Mouse (Mus musculus): ENCODE data around the gene Map3k20. TPM values are rescaled to one million over a fixed set of nuclear protein-coding genes. Genes with fewer than 3 reads are reported as not detected.
A peak's percentile ranks its signal among the peaks of the same experiment; 100 is the strongest.

The Map3k20 gene
- total RNA-seq (2021) = 100 to 1,000 TPM; 270 to 291 TPM
- long read RNA-seq, experiment 1, full-length matches to known transcripts = 11 of 46 reads
- long read RNA-seq, experiment 1, partial matches to known transcripts = 23 of 46 reads
- long read RNA-seq, experiment 1, other reads (novel, unspliced or antisense) = 12 of 46 reads
- long read RNA-seq, experiment 2, full-length matches to known transcripts = 3 of 23 reads
- long read RNA-seq, experiment 2, partial matches to known transcripts = 12 of 23 reads
- long read RNA-seq, experiment 2, other reads (novel, unspliced or antisense) = 8 of 23 reads

DNA sequence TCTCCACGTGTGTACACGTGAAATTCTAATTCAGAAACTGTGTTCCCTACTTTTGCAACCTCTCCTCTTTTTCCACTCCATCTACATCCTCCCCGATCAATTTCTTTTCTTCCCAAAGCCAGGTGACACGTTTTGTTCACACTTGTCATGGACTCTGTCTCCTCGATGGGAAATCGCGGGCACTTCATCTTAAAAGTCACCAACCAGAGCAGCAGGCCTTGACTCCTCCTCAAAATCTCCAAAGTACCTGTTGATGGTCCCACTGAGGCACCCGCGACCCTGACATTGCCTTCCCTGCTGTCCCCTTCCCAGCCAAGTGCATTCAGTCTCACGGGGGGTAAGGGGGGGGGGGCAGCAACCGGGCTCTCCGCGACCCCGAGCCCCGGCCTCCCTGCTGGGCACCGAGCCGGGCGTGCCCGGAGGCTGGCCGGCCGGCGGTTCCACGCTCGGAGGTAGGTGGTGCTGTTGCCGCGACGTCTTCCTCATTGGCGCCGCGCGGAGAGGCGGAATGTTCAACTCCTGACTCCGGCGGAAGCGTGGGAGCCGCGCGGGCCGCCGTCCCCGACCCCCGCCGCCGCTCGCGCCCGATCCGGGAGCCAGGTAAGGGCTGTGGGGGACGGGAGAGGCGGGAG lies at the start of gene Map3k20:
TSS of gene Map3k20 (plus strand) at position 382 of the 632 bp plus-strand sequence.
- DNase-seq = peak; percentile 83 to 88

GRCm38 (mm10) chr2:72238421-72238820 lies 47.0 kb upstream of the Map3k20 start:
- DNase-seq = no peak

DNA sequence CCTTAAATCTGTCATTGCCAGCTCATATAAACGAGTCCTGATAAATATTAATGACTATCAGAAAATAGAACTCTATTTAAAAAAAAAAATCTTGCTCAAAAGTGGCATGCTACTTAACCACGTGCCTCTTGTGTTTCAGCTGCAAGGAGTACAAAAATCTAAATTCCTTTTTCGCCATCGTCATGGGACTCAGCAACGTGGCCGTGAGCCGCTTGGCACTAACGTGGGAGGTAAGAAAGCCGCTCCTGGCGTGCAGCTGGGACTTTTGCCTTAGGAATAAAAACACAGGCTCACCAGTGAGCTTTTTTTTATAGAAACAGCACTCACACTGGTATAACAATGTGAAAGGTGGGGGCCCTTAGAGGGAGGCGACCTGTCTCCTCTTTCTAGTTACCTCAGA lies 46.5 kb upstream of the Map3k20 start:
- no peak for DNase-seq

- DNase-seq = no peak
These were observed 46.0 kb upstream of the Map3k20 start for GRCm38 (mm10) chr2:72239456-72239855.

- DNase-seq = peak in 1 of 2 experiments; percentile 33
These were observed 45.4 kb upstream of the Map3k20 start for GRCm38 (mm10) chr2:72239993-72240392.

DNA sequence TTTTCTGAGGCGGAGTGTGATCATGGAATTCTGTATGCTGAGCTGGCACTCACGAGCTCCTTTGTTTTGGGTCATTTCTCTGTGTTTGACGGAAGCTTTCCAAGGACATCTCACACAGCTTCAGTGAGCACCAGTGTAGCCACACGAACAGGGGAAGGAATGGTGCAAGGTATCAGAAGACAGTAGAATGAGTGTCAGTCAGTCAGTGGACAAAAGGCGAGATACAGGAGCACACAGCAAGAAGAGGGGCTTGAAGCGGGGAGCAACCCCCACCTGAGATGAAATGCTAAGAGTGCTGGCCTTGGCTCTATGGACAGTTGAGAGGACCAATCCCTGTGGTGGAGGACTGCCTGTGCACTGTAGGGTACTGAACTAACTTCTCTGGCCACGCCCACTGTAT lies 44.7 kb upstream of the Map3k20 start:
- DNase-seq = no peak

GRCm38 (mm10) chr2:72241714-72242472 lies 43.5 kb upstream of the Map3k20 start:
- peak; percentile 35 to 51 for DNase-seq

GRCm38 (mm10) chr2:72242910-72243675 lies 42.3 kb upstream of the Map3k20 start:
- DNase-seq = peak; percentile 62 to 63

DNA sequence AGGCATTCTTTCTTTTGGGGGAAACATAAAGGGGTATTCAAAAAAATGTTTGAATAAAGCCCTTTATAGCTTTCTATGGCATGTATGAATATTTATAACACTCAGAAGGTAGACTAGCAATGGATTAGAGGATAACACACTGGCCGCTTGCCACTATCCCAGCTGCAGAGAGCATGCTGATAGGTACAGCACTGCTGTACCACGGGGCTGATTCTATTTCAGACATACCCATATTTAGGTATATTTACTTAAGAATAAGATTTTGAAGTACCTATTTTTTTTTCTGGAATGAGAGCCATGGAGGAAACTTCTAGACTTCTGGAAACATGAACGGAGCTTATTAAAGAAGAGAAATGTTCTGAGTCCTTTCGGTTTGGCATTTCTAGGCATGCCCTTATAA lies 39.8 kb upstream of the Map3k20 start:
- DNase-seq = no peak

DNA sequence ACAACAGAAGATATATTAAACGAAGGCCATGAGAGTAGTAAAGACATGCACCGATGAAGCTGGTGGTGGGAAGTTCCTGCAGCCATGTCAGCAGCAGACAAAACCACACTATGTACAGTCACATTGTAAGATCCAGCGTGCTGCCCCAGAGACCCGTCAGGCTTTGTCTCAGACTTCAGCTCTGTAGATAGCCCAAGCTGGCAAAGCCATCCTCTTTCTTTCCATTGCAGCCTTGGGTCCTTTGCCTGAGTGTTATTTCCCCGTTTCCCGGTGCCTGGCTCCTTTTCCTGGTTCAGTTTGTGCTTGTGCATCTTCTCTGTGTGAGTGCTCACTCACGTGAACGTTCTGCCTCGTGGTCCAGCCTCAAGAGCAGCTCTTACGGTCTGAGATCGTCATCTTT lies 39.1 kb upstream of the Map3k20 start:
- no peak for DNase-seq

GRCm38 (mm10) chr2:72247819-72248218 lies 37.6 kb upstream of the Map3k20 start:
- DNase-seq = no peak

DNA sequence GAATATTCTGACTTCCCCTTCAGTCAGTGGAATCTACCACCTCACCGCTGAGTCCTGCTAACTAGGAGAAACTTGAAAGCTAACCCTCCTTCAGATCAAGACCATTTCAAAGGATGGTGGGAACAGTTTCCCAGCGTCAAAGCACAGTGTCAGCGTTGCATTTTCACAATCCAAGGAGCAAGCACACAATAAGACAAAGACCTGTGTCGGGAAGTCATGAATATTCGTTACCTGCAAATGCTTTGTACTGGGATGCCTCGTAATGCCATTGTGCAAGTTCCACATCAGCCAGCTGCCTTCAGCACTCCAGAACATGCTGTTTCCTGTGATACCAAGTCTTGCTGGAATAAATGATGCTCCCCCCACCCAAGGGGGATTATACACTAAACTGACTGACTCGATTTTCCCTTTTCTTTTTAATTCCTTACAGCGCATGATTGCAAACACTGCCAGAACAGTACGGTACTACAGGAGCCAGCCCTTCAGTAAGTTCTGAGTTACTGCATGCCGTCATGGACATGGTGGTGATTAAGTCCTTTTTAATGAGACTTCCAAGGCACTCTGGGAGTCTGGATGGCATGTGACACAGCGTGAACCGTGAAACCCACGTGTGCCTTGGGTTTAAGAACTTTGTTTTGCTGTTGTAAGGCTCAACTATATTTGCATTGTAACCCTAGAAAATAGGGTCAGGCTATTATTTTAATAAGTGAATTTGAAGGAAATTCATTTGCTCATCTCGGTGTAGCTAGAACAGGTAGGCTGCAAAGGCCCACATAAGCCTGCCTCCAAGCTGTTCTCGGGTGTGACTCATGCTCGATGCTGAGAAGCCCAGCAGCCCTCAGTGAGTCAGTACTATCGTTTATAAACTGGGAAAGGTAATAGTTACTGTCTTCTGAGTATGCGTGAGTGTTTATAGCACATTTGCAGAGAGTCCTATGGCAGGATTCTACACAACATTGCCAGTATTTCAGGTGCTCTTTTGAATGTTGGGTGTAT lies 32.6 kb upstream of the Map3k20 start:
- no peak for DNase-seq

- DNase-seq = no peak
These were observed 31.6 kb upstream of the Map3k20 start for GRCm38 (mm10) chr2:72253882-72254281.

- DNase-seq = no peak
These were observed 30.4 kb upstream of the Map3k20 start for GRCm38 (mm10) chr2:72254813-72255582.

- peak in 1 of 2 experiments; percentile 33 for DNase-seq
These were observed 24.7 kb upstream of the Map3k20 start for GRCm38 (mm10) chr2:72260704-72261103.

DNA sequence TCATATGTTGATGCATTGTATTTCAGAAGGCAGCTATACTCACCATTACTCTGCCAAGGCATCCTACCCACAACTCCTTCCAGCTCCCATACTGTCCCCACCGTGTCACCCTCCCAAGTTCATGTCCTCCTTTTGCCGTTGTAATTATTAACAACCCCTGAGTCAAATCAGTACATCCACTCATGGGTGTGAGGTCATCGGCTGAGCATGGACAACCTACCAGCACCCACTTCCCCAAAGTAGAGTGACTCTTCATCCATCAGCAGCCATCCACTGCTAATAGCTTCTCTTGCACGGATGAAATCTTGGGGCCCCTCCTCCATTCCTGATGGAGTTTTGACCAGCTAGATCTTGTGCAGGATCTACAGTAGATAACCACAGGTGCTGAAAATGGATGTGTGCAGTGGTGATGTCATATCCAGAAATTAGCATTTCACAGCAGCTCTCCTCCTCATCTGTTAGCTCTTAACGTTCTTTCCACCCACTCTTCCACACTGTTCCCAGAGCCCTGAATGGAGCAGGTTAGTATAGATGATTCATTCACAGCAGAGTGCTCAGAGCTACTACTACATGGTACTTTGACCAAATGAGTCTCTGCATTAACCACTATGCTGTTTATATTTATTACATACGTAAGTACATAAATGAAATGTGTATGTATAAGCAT lies 22.5 kb upstream of the Map3k20 start:
- DNase-seq = no peak

DNA sequence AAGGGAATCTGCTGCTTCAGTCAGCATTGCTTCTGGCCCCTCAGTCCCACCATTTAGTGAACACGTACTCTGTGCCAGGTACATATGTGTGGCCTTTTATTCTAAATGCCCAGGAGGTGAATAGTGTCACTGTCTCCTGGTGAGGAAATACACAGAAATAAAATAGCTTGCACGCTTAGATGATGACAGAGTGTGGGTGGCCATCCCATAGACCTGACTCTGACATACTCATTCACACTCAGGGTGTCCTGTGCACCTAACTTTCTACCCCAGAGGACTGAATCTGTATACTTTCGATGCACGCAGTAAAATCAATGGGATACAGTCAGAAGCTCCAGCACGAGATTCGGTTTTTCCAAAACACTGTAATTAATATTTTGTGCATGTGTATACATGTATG lies 18.0 kb upstream of the Map3k20 start:
- no peak for DNase-seq

- DNase-seq = peak in 1 of 2 experiments; percentile 58
These were observed 15.6 kb upstream of the Map3k20 start for GRCm38 (mm10) chr2:72269651-72270341.

GRCm38 (mm10) chr2:72278247-72278873 lies 7.1 kb upstream of the Map3k20 start:
- no peak for DNase-seq
